Mouse (Mus musculus) hindbrain, embryonic 13.5 days (tissue): ENCODE data around the gene Dhdds. TPM values are rescaled to one million over a fixed set of nuclear protein-coding genes. Genes with fewer than 3 reads are reported as not detected.
"Not testable (repeated sequence)": the region's sequence is repeated elsewhere in the genome, so short reads cannot be mapped to it uniquely, and the experiment has no call there.

Source experiments
- ATAC-seq: fragments of 200-750 bp; cut with Nextera tagmentation; 2 replicates; pipeline ENCODE4 v1.8.0; 2017; ENCODE audit warnings: moderate TSS enrichment; ENCODE audit not compliant: low FRiP score
- H3K27ac ChIP-seq: fragments of 300-500 bp; sonication (generic); 2 replicates; pipeline ENCODE4 v1.5.1; 2015; ENCODE audit warnings: inconsistent platforms, mild to moderate bottlenecking, moderate library complexity
- H3K27me3 ChIP-seq: fragments of 300-500 bp; sonication (generic); 2 replicates; pipeline ENCODE4 v1.6.1; 2015; ENCODE audit warnings: mild to moderate bottlenecking, inconsistent platforms
- H3K36me3 ChIP-seq: fragments of 300-500 bp; sonication (generic); 2 replicates; pipeline ENCODE4 v1.6.1; 2015; ENCODE audit warnings: mild to moderate bottlenecking, inconsistent platforms
- H3K4me1 ChIP-seq: fragments of 300-500 bp; sonication (generic); replicated peaks from 2 replicates; pipeline ENCODE4 v1.6.1; 2015; ENCODE audit warnings: inconsistent platforms
- H3K4me2 ChIP-seq: fragments of 300-500 bp; sonication (generic); 2 replicates; pipeline ENCODE4 v1.6.1; 2015; ENCODE audit warnings: inconsistent platforms, mild to moderate bottlenecking, moderate library complexity
- H3K4me3 ChIP-seq: fragments of 300-500 bp; sonication (generic); 2 replicates; pipeline ENCODE4 v1.5.1; 2015; ENCODE audit warnings: mild to moderate bottlenecking, inconsistent platforms
- H3K9ac ChIP-seq: fragments of 300-500 bp; sonication (generic); 2 replicates; pipeline ENCODE4 v1.6.1; 2015; ENCODE audit warnings: mild to moderate bottlenecking, inconsistent platforms
- H3K9me3 ChIP-seq: fragments of 300-500 bp; sonication (generic); 2 replicates; pipeline ENCODE4 v1.6.1; 2016; ENCODE audit warnings: inconsistent platforms
- WGBS: fragments of 180-500 bp; shearing (Covaris S2); methylation state at CpG from one replicate; pipeline ENCODE4 v1.1.7; 2015; 5-methylcytosine and 5-hydroxymethylcytosine counted together
- polyA plus RNA-seq: library from polyadenylated mRNA; unstranded; fragments of >200 nt; fragmentation: Nextera tagmentation; extraction: Ambion mirVana; gene quantifications from 2 replicates; pipeline ENCODE4 v1.2.1, GENCODE M21; 2015

Gene Dhdds
- polyA plus RNA-seq, 1 experiment from 2014 or later = 44.0 TPM

GRCm38 (mm10) chr4:133994697-133995096 lies 6.0 kb downstream of the Dhdds start:
- 91% methylated on average over 8 of the region's 8 CpGs for WGBS
- Histone ChIP-seq H3K36me3 (peaks cover 72% of the 10 kb centered on the region), H3K9ac (no peak overlapping the region), H3K4me3 (no peak overlapping the region), H3K4me2 (no peak overlapping the region), H3K4me1 (peaks cover 3% of the 10 kb centered on the region), H3K27ac (no peak overlapping the region), H3K27me3 (no peaks in the 10 kb centered on the region), H3K9me3 (no peaks in the 10 kb centered on the region)
- no peak for ATAC-seq

- Histone ChIP-seq H3K4me2 (no peak overlapping the region), H3K36me3 (peaks cover 92% of the 10 kb centered on the region), H3K4me3 (no peak overlapping the region), H3K4me1 (no peaks in the 10 kb centered on the region), H3K9ac (no peak overlapping the region), H3K27ac (no peak overlapping the region), H3K27me3 (no peaks in the 10 kb centered on the region), H3K9me3 (no peaks in the 10 kb centered on the region)
- no peak for ATAC-seq
- WGBS = 91% methylated on average over 13 of the region's 13 CpGs
Observed at GRCm38 (mm10) chr4:133991087-133991660, 9.5 kb downstream of the Dhdds start.

GRCm38 (mm10) chr4:133990035-133990434 lies 10.7 kb downstream of the Dhdds start:
- ATAC-seq = no peak
- 66% methylated on average over 4 of the region's 4 CpGs for WGBS
- Histone ChIP-seq H3K4me3 (no peak overlapping the region), H3K9me3 (no peaks in the 10 kb centered on the region), H3K4me1 (no peaks in the 10 kb centered on the region), H3K9ac (no peak overlapping the region), H3K27me3 (no peaks in the 10 kb centered on the region), H3K4me2 (no peak overlapping the region), H3K36me3 (peaks cover 89% of the 10 kb centered on the region), H3K27ac (no peak overlapping the region)

GRCm38 (mm10) chr4:133988289-133988688 lies 12.4 kb downstream of the Dhdds start:
- not testable (repeated sequence) for H3K9ac ChIP-seq, H3K27ac ChIP-seq, ATAC-seq, H3K4me1 ChIP-seq, H3K27me3 ChIP-seq, H3K4me3 ChIP-seq, H3K9me3 ChIP-seq, H3K4me2 ChIP-seq
- WGBS = 95% methylated on average over 8 of the region's 8 CpGs
- H3K36me3 ChIP-seq = peaks cover 77% of the 10 kb centered on the region

- ATAC-seq = no peak
- Histone ChIP-seq H3K36me3 (peaks cover 81% of the 10 kb centered on the region), H3K9me3 (no peaks in the 10 kb centered on the region), H3K27me3 (no peaks in the 10 kb centered on the region), H3K4me1 (no peaks in the 10 kb centered on the region), H3K4me2 (no peak overlapping the region), H3K9ac (no peak overlapping the region), H3K27ac (no peak overlapping the region), H3K4me3 (no peak overlapping the region)
- 83% methylated on average over 13 of the region's 13 CpGs for WGBS
Observed at GRCm38 (mm10) chr4:133982936-133983335, 17.8 kb downstream of the Dhdds start.

GRCm38 (mm10) chr4:133980496-133980895 lies 20.2 kb downstream of the Dhdds start:
- Histone ChIP-seq H3K9ac (no peak overlapping the region), H3K36me3 (peaks cover 77% of the 10 kb centered on the region), H3K27ac (no peak overlapping the region), H3K4me1 (no peaks in the 10 kb centered on the region), H3K27me3 (no peaks in the 10 kb centered on the region), H3K4me2 (no peak overlapping the region), H3K4me3 (no peak overlapping the region), H3K9me3 (no peaks in the 10 kb centered on the region)
- no peak for ATAC-seq
- WGBS = 90% methylated on average over 5 of the region's 5 CpGs

- no peak for ATAC-seq
- H3K4me2 ChIP-seq = no peak overlapping the region
- H3K4me1 ChIP-seq = no peaks in the 10 kb centered on the region
- no peaks in the 10 kb centered on the region for H3K27me3 ChIP-seq
- no peak overlapping the region for H3K4me3 ChIP-seq
- H3K36me3 ChIP-seq = peaks cover 75% of the 10 kb centered on the region
- no peaks in the 10 kb centered on the region for H3K9me3 ChIP-seq
- H3K9ac ChIP-seq = no peak overlapping the region
- 97% methylated on average over 10 of the region's 10 CpGs for WGBS
- no peak overlapping the region for H3K27ac ChIP-seq
Observed at GRCm38 (mm10) chr4:133978021-133978711, 22.6 kb downstream of the Dhdds start.

GRCm38 (mm10) chr4:133971741-133972140 lies 29.0 kb downstream of the Dhdds start:
- no peak for ATAC-seq

GRCm38 (mm10) chr4:133970876-133971275 lies 29.8 kb downstream of the Dhdds start:
- Histone ChIP-seq H3K9ac (no peak overlapping the region), H3K36me3 (peaks cover 20% of the 10 kb centered on the region), H3K4me3 (no peak overlapping the region), H3K4me1 (peaks cover 46% of the 10 kb centered on the region), H3K27me3 (no peaks in the 10 kb centered on the region), H3K27ac (peak overlapping the region; percentile 100), H3K9me3 (no peaks in the 10 kb centered on the region), H3K4me2 (no peak overlapping the region)
- WGBS = 61% methylated on average over 13 of the region's 13 CpGs
- ATAC-seq = no peak

More at GRCm38 (mm10) chr4:133971741-133972140, 29.0 kb downstream of the Dhdds start:
- no peaks in the 10 kb centered on the region for H3K9me3 ChIP-seq
- no peak overlapping the region for H3K9ac ChIP-seq
- H3K27ac ChIP-seq = 0 out of 2 replicates have a peak overlapping the region, but pooled peaks have one; percentile 19
- no peaks in the 10 kb centered on the region for H3K27me3 ChIP-seq
- WGBS = 56% methylated on average over 8 of the region's 8 CpGs
- H3K4me1 ChIP-seq = peaks cover 37% of the 10 kb centered on the region
- no peak overlapping the region for H3K4me3 ChIP-seq
- peaks cover 20% of the 10 kb centered on the region for H3K36me3 ChIP-seq
- H3K4me2 ChIP-seq = no peak overlapping the region

GRCm38 (mm10) chr4:133970196-133970595 lies 30.5 kb downstream of the Dhdds start:
- Histone ChIP-seq H3K4me2 (no peak overlapping the region), H3K4me3 (no peak overlapping the region), H3K4me1 (peaks cover 50% of the 10 kb centered on the region), H3K27ac (peak overlapping the region; percentile 100), H3K27me3 (no peaks in the 10 kb centered on the region), H3K36me3 (peaks cover 25% of the 10 kb centered on the region), H3K9ac (no peak overlapping the region), H3K9me3 (no peaks in the 10 kb centered on the region)
- 7% methylated on average over 4 of the region's 4 CpGs for WGBS
- ATAC-seq = no peak

- Histone ChIP-seq H3K4me1 (peaks cover 50% of the 10 kb centered on the region), H3K36me3 (peaks cover 24% of the 10 kb centered on the region), H3K9ac (peak overlapping the region; percentile 93), H3K9me3 (no peaks in the 10 kb centered on the region), H3K4me2 (peak overlapping the region; percentile 98), H3K27ac (peak overlapping the region; percentile 100), H3K27me3 (no peaks in the 10 kb centered on the region), H3K4me3 (peak overlapping the region; percentile 70)
- ATAC-seq = no peak
- 36% methylated on average over 8 of the region's 8 CpGs for WGBS
Observed at GRCm38 (mm10) chr4:133969114-133969770, 31.5 kb downstream of the Dhdds start.

GRCm38 (mm10) chr4:133968150-133968921 lies 32.4 kb downstream of the Dhdds start, which contains the start of gene Hmgn2:
TSS of gene Hmgn2 (minus strand) at chr4:133968650.
- Histone ChIP-seq H3K27ac (peak within 1 kb of the TSS; percentile 100), H3K4me1 (peaks cover 50% of the 10 kb centered on the region), H3K4me3 (peak within 1 kb of the TSS; percentile 70), H3K9ac (peak within 1 kb of the TSS; percentile 93), H3K4me2 (peak within 1 kb of the TSS; percentile 98), H3K36me3 (peaks cover 31% of the 10 kb centered on the region), H3K9me3 (no peaks in the 10 kb centered on the region), H3K27me3 (no peaks in the 10 kb centered on the region)
- WGBS = 0% methylated on average over 42 of the region's 42 CpGs
- ATAC-seq = peak; percentile 73
